Comparison of ENCODE assay signal across 8 mouse cellular contexts in the genomic region with DNA sequence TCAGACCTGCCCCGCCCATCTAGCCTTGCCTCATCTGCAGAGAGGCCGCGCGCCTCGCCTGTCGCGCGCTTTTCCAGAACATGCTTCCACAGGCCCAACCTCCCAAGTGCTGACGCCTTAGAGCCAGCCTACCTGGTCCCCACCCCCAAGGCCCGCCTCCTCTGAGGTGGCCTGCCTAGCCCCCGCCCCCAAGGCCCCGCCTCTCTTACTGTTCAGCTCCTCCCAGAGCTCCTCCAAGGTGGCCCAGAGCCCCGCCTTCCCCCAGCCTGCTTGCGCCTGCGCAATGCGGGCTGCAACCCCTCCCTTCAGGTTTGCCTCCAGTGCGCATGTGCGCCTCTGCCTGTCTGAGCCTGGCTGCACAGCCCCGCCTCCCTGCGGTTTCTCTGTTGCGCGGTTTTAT. TPM values are rescaled to one million over a fixed set of nuclear protein-coding genes. Genes with fewer than 3 reads are reported as not detected.
A peak's percentile ranks its signal among the peaks of the same experiment; 100 is the strongest.
DNase-seq lines count a peak whose midpoint lies in the region; ATAC-seq and TF ChIP-seq lines count a peak whose summit lies in the region.

No protein-coding gene starts in this region.

- WGBS in cerebellum, adult 2 months = 51% methylated on average over 22 of the region's 22 CpGs
- WGBS in forebrain, embryonic 15.5 days = 44% methylated on average over 22 of the region's 22 CpGs
- WGBS in liver, embryonic 12.5 days (ENCODE audit: insufficient replicate concordance) = 45% methylated on average over 22 of the region's 22 CpGs

- no peak overlapping the region for H3K9ac ChIP-seq in forebrain, embryonic 15.5 days (replicated peaks)
- H3K9ac ChIP-seq in liver, embryonic 12.5 days = no peak overlapping the region

- intact Hi-C loops in heart, postnatal 10 days (cut with DNase I) = loop anchor here (5.0 kb wide), 3 partner anchors 147 to 633 kb away; a partner anchor contains a TSS

- no peak overlapping the region for H3K27ac ChIP-seq in cerebellum, adult 2 months (ENCODE audit: insufficient read depth, low read length)
- H3K27ac ChIP-seq in forebrain, embryonic 15.5 days (replicated peaks) = no peak overlapping the region
- H3K27ac ChIP-seq in liver, embryonic 12.5 days = no peak overlapping the region

- H3K4me3 ChIP-seq in cerebellum, adult 2 months (replicated peaks; ENCODE audit: insufficient read depth, low read depth, low read length) = peak overlapping the region; percentile 62
- H3K4me3 ChIP-seq in forebrain, embryonic 15.5 days = peak overlapping the region; percentile 52
- peak overlapping the region; percentile 46; the same call in 1 of the 2 replicates for H3K4me3 ChIP-seq in liver, embryonic 12.5 days
- peak overlapping the region; percentile 43 for H3K4me3 ChIP-seq in myocyte

- no peak overlapping the region for H3ac ChIP-seq in myocyte (ENCODE audit: control insufficient read depth, insufficient read length)

- TF ChIP-seq POLR2A in cerebellum, adult 2 months (IDR thresholded peaks at IDR 0.05; ENCODE audit: borderline replicate concordance, insufficient read depth, low read length) = no peak
- no peak for TF ChIP-seq POLR2A in myocyte (IDR thresholded peaks at IDR 0.05; ENCODE audit: insufficient read length, low read depth)

- H3K36me3 ChIP-seq in forebrain, embryonic 15.5 days = no peaks in the 10 kb centered on the region
- no peaks in the 10 kb centered on the region; the same call in 1 of the 2 replicates for H3K36me3 ChIP-seq in liver, embryonic 12.5 days
- H3K36me3 ChIP-seq in myocyte (ENCODE audit: control insufficient read depth, insufficient read depth) = no peaks in the 10 kb centered on the region

- peak overlapping the region; percentile 55 for H3K4me2 ChIP-seq in forebrain, embryonic 15.5 days (replicated peaks)
- H3K4me2 ChIP-seq in liver, embryonic 12.5 days = peak overlapping the region; percentile 69
- peak overlapping the region; percentile 18 for H3K4me2 ChIP-seq in myocyte (ENCODE audit: low read depth)

- TF ChIP-seq CTCF in cerebellum, adult 2 months (IDR thresholded peaks at IDR 0.05; ENCODE audit: borderline replicate concordance, insufficient read depth, low read depth, low read length) = no peak

- peak; percentile 96 for DNase-seq in cerebellum, adult 2 months
- DNase-seq in heart, postnatal 10 days = peak; percentile 95 to 96
- DNase-seq in kidney, postnatal 36 days = peak; percentile 93 to 96
- DNase-seq in spleen, postnatal 36 days (ENCODE audit: low spot score in 2 of 2) = peak; percentile 90 to 91

- H3K79me2 ChIP-seq in myocyte (ENCODE audit: control insufficient read depth, insufficient read depth) = no peaks in the 10 kb centered on the region

- no peaks in the 10 kb centered on the region for H3K4me1 ChIP-seq in cerebellum, adult 2 months (ENCODE audit: control insufficient read depth, insufficient read depth, low read length)
- H3K4me1 ChIP-seq in forebrain, embryonic 15.5 days = no peaks in the 10 kb centered on the region
- H3K4me1 ChIP-seq in liver, embryonic 12.5 days = peaks cover 7% of the 10 kb centered on the region; the same call in 1 of the 2 replicates

- no peaks in the 10 kb centered on the region for H3K9me3 ChIP-seq in forebrain, embryonic 15.5 days
- H3K9me3 ChIP-seq in liver, embryonic 12.5 days (replicated peaks) = peaks cover 22% of the 10 kb centered on the region; the same call in 1 of the 2 replicates

- peak; percentile 56 for ATAC-seq in CD4-positive, CD25-positive, alpha-beta regulatory T cell, adult 4 months
- ATAC-seq in forebrain, embryonic 15.5 days (replicated peaks) = peak; percentile 91
- ATAC-seq in liver, embryonic 12.5 days = peak; percentile 96

- no peaks in the 10 kb centered on the region for H3K27me3 ChIP-seq in cerebellum, adult 2 months (ENCODE audit: control insufficient read depth, insufficient read depth, low read length)
- no peaks in the 10 kb centered on the region for H3K27me3 ChIP-seq in forebrain, embryonic 15.5 days
- peaks cover 24% of the 10 kb centered on the region for H3K27me3 ChIP-seq in liver, embryonic 12.5 days (replicated peaks)
- H3K27me3 ChIP-seq in myocyte (ENCODE audit: control insufficient read depth, insufficient read depth, insufficient read length) = no peaks in the 10 kb centered on the region

TF ChIP-seq in myocyte, 11 proteins besides CTCF, POLR2A, EP300 and RAD21:
- TF ChIP-seq TCF3 (IDR thresholded peaks at IDR 0.05; ENCODE audit: insufficient read length, low read depth) (no peak), CEBPB (IDR thresholded peaks at IDR 0.05; ENCODE audit: insufficient read depth, poor library complexity, severe bottlenecking) (no peak), E2F4 (IDR thresholded peaks at IDR 0.05; ENCODE audit: insufficient read depth) (no peak), TCF12 (IDR thresholded peaks at IDR 0.05; ENCODE audit: insufficient read depth, poor library complexity, severe bottlenecking) (no peak)
TF ChIP-seq in myocyte: peak in this region for 0.

RNA-seq across cellular contexts. Expression of a gene that starts 2.0 kb away (rescaled TPM):
- not detected for polyA plus RNA-seq in CD4-positive, CD25-positive, alpha-beta regulatory T cell, adult 4 months (2017; shearing (Covaris generic))
- polyA plus RNA-seq in cerebellum, adult 2 months (2012; rRNA removed) = 18.7 and 18.9 TPM in 2 replicates
- 4.0 and 5.0 TPM in 2 replicates for polyA plus RNA-seq in forebrain, embryonic 15.5 days (2015; fragmentation: Nextera tagmentation; extraction: Ambion mirVana)
- 1 to 10 TPM; 3.5 to 3.7 TPM for total RNA-seq in heart, postnatal 10 days (2021)
- 5.2 and 5.7 TPM in 2 replicates for polyA plus RNA-seq in liver, embryonic 12.5 days (2016; fragmentation: Nextera tagmentation; extraction: Ambion mirVana)
- polyA plus RNA-seq in myocyte (2012; fragmentation: generic; extraction: Trizol) = 2.6 TPM

RNA-seq across cellular contexts. Expression of a gene that starts 2.1 kb away (rescaled TPM):
- under 1 TPM in 1 of 2 experiments, not detected in 1; 0.15 TPM for polyA plus RNA-seq in CD4-positive, CD25-positive, alpha-beta regulatory T cell, adult 4 months (2017; shearing (Covaris generic))
- 39.5 and 40.5 TPM in 2 replicates for polyA plus RNA-seq in cerebellum, adult 2 months (2012; rRNA removed)
- polyA plus RNA-seq in forebrain, embryonic 15.5 days (2015; fragmentation: Nextera tagmentation; extraction: Ambion mirVana) = 50.6 and 50.9 TPM in 2 replicates
- total RNA-seq in heart, postnatal 10 days (2021) = 10 to 100 TPM; 41.2 to 44.4 TPM
- polyA plus RNA-seq in liver, embryonic 12.5 days (2016; fragmentation: Nextera tagmentation; extraction: Ambion mirVana) = 17.9 and 18.6 TPM in 2 replicates
- 16.8 TPM for polyA plus RNA-seq in myocyte (2012; fragmentation: generic; extraction: Trizol)

Comparison
In these comparisons a context has a peak if more than half of its experiments do, and no peak if none do; other contexts are left out.
1. H3K4me2 ChIP-seq: peak in every context shown above with its lines; median percentile 69 in liver, embryonic 12.5 days; 55 in forebrain, embryonic 15.5 days; 18 in myocyte.
2. RNA of a gene that starts 2.1 kb away (polyA plus RNA-seq): 50.6 to 50.9 TPM in forebrain, embryonic 15.5 days, 39.5 to 40.5 TPM in cerebellum, adult 2 months, 17.9 to 18.6 TPM in liver, embryonic 12.5 days and 16.8 TPM in myocyte (single experiment); 0.15 TPM in CD4-positive, CD25-positive, alpha-beta regulatory T cell, adult 4 months; every median in the first group is over 10 times any median in the second.
3. Peak in every context shown above with its lines, with median percentiles within 50 percentile points of each other: ATAC-seq, DNase-seq and H3K4me3 ChIP-seq.